Mouse (Mus musculus): Measurements from ENCODE around the gene Arhgap27. TPM values are rescaled to one million over a fixed set of nuclear protein-coding genes. Genes with fewer than 3 reads are reported as not detected.
A peak's percentile ranks its signal among the peaks of the same experiment; 100 is the strongest.

Gene Arhgap27
- polyA plus RNA-seq, 1 experiment from 2014 or later: 15.6 TPM

- Histone ChIP-seq H3K27ac (ENCODE audit: low read depth, low read length) (no peak overlapping the region), H3K36me3 (ENCODE audit: control insufficient read depth, insufficient read depth, low read length) (peaks cover 36% of the 10 kb centered on the region; the same call in 1 of the 2 replicates), H3K4me3 (ENCODE audit: low read length) (no peak overlapping the region), H3K9me3 (ENCODE audit: control insufficient read depth, low read length) (no peaks in the 10 kb centered on the region), H3K9ac (ENCODE audit: low read depth, low read length) (no peak overlapping the region), H3K4me2 (replicated peaks; ENCODE audit: low read depth, low read length) (no peak overlapping the region), H3K27me3 (ENCODE audit: control insufficient read depth, insufficient read depth, low read length) (no peaks in the 10 kb centered on the region), H3K4me1 (ENCODE audit: control insufficient read depth, insufficient read depth, low read length) (no peaks in the 10 kb centered on the region)
- WGBS: 94% methylated on average over 9 of the region's 9 CpGs
- no peak for ATAC-seq (ENCODE audit: low FRiP score, low TSS enrichment)
Measured at GRCm38 (mm10) chr11:103373922-103374321, 10.4 kb upstream of the Arhgap27 start.

DNA sequence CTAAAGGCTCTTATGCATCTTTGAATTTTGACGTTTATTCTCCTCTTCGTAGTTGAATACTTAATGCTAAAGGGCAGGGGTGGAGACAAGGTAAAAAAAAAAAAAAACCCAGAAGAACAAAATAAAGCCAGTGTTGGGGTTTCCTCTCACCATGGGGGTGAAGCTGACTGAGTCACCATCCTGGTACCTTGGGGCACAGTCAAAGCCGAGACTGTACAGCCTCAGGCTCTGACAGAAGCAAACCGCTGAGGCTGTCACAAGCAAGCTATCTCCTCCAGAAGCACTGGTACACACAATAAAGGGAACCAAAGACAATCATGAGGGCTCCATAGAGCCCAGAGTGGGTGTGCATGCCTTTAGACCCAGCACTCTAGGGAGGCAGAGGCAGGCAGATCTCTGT is 9.1 kb upstream of the Arhgap27 start:
- WGBS: 88% methylated on average over 4 of the region's 4 CpGs
- no peak overlapping the region for H3K4me3 ChIP-seq (ENCODE audit: low read length)
- no peak overlapping the region for H3K4me2 ChIP-seq (replicated peaks; ENCODE audit: low read depth, low read length)
- 0 out of 2 replicates have a peak overlapping the region, but pooled peaks have one; percentile 53 for H3K27ac ChIP-seq (ENCODE audit: low read depth, low read length)
- no peaks in the 10 kb centered on the region for H3K4me1 ChIP-seq (ENCODE audit: control insufficient read depth, insufficient read depth, low read length)
- peaks cover 40% of the 10 kb centered on the region; the same call in 1 of the 2 replicates for H3K36me3 ChIP-seq (ENCODE audit: control insufficient read depth, insufficient read depth, low read length)
- ATAC-seq (ENCODE audit: low FRiP score, low TSS enrichment): no peak
- H3K9ac ChIP-seq (ENCODE audit: low read depth, low read length): no peak overlapping the region
- no peaks in the 10 kb centered on the region for H3K9me3 ChIP-seq (ENCODE audit: control insufficient read depth, low read length)
- H3K27me3 ChIP-seq (ENCODE audit: control insufficient read depth, insufficient read depth, low read length): no peaks in the 10 kb centered on the region

- H3K4me1 ChIP-seq (ENCODE audit: control insufficient read depth, insufficient read depth, low read length): no peaks in the 10 kb centered on the region
- no peak overlapping the region for H3K4me3 ChIP-seq (ENCODE audit: low read length)
- 73% methylated on average over 3 of the region's 3 CpGs for WGBS
- H3K27ac ChIP-seq (ENCODE audit: low read depth, low read length): 0 out of 2 replicates have a peak overlapping the region, but pooled peaks have one; percentile 53
- peaks cover 42% of the 10 kb centered on the region; the same call in 1 of the 2 replicates for H3K36me3 ChIP-seq (ENCODE audit: control insufficient read depth, insufficient read depth, low read length)
- H3K9me3 ChIP-seq (ENCODE audit: control insufficient read depth, low read length): no peaks in the 10 kb centered on the region
- no peaks in the 10 kb centered on the region for H3K27me3 ChIP-seq (ENCODE audit: control insufficient read depth, insufficient read depth, low read length)
- no peak overlapping the region for H3K4me2 ChIP-seq (replicated peaks; ENCODE audit: low read depth, low read length)
- no peak for ATAC-seq (ENCODE audit: low FRiP score, low TSS enrichment)
- no peak overlapping the region for H3K9ac ChIP-seq (ENCODE audit: low read depth, low read length)
Measured at GRCm38 (mm10) chr11:103372068-103372467, 8.6 kb upstream of the Arhgap27 start.

GRCm38 (mm10) chr11:103371222-103371539 is 7.7 kb upstream of the Arhgap27 start:
- Histone ChIP-seq H3K4me3 (ENCODE audit: low read length) (no peak overlapping the region), H3K4me2 (replicated peaks; ENCODE audit: low read depth, low read length) (no peak overlapping the region), H3K27ac (ENCODE audit: low read depth, low read length) (no peak overlapping the region), H3K9me3 (ENCODE audit: control insufficient read depth, low read length) (no peaks in the 10 kb centered on the region), H3K27me3 (ENCODE audit: control insufficient read depth, insufficient read depth, low read length) (no peaks in the 10 kb centered on the region), H3K4me1 (ENCODE audit: control insufficient read depth, insufficient read depth, low read length) (no peaks in the 10 kb centered on the region), H3K36me3 (ENCODE audit: control insufficient read depth, insufficient read depth, low read length) (peaks cover 35% of the 10 kb centered on the region; the same call in 1 of the 2 replicates), H3K9ac (ENCODE audit: low read depth, low read length) (no peak overlapping the region)
- 79% methylated on average over 3 of the region's 3 CpGs for WGBS
- no peak for ATAC-seq (ENCODE audit: low FRiP score, low TSS enrichment)

- Histone ChIP-seq H3K4me1 (ENCODE audit: control insufficient read depth, insufficient read depth, low read length) (no peaks in the 10 kb centered on the region), H3K9me3 (ENCODE audit: control insufficient read depth, low read length) (no peaks in the 10 kb centered on the region), H3K27me3 (ENCODE audit: control insufficient read depth, insufficient read depth, low read length) (no peaks in the 10 kb centered on the region), H3K9ac (ENCODE audit: low read depth, low read length) (no peak overlapping the region), H3K4me3 (ENCODE audit: low read length) (no peak overlapping the region), H3K27ac (ENCODE audit: low read depth, low read length) (no peak overlapping the region), H3K4me2 (replicated peaks; ENCODE audit: low read depth, low read length) (no peak overlapping the region), H3K36me3 (ENCODE audit: control insufficient read depth, insufficient read depth, low read length) (peaks cover 33% of the 10 kb centered on the region; the same call in 1 of the 2 replicates)
- ATAC-seq (ENCODE audit: low FRiP score, low TSS enrichment): no peak
- WGBS: 85% methylated on average over 9 of the region's 9 CpGs
Measured at GRCm38 (mm10) chr11:103370397-103371221, 7.1 kb upstream of the Arhgap27 start.

DNA sequence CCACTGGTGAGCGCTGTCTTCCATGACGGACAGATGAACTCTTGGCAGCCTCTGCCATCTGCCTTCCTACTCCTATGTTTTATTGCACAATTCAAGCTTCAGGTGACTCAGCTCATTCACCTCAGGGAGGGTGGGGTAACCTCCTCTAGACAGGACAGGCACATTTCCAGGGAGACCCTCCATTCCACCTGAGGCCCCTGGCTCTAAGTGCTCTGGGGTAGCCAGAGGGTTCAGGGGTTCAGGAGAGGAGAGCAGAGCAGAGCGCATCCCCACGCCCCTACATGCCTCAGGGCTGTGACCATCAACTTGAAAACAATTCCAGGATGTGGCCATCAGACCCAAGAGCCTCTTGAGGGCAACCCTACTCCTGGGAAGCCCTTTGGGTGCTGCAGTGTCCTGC is 2.0 kb upstream of the Arhgap27 start:
- H3K4me1 ChIP-seq (ENCODE audit: control insufficient read depth, insufficient read depth, low read length): peaks cover 13% of the 10 kb centered on the region
- H3K9me3 ChIP-seq (ENCODE audit: control insufficient read depth, low read length): no peaks in the 10 kb centered on the region
- H3K36me3 ChIP-seq (ENCODE audit: control insufficient read depth, insufficient read depth, low read length): peaks cover 15% of the 10 kb centered on the region; the same call in 1 of the 2 replicates
- no peak overlapping the region for H3K4me3 ChIP-seq (ENCODE audit: low read length)
- peaks cover 18% of the 10 kb centered on the region; the same call in 1 of the 2 replicates for H3K27me3 ChIP-seq (ENCODE audit: control insufficient read depth, insufficient read depth, low read length)
- no peak overlapping the region for H3K27ac ChIP-seq (ENCODE audit: low read depth, low read length)
- no peak overlapping the region for H3K9ac ChIP-seq (ENCODE audit: low read depth, low read length)
- no peak overlapping the region for H3K4me2 ChIP-seq (replicated peaks; ENCODE audit: low read depth, low read length)
- no peak for ATAC-seq (ENCODE audit: low FRiP score, low TSS enrichment)
- 89% methylated on average over 4 of the region's 4 CpGs for WGBS

DNA sequence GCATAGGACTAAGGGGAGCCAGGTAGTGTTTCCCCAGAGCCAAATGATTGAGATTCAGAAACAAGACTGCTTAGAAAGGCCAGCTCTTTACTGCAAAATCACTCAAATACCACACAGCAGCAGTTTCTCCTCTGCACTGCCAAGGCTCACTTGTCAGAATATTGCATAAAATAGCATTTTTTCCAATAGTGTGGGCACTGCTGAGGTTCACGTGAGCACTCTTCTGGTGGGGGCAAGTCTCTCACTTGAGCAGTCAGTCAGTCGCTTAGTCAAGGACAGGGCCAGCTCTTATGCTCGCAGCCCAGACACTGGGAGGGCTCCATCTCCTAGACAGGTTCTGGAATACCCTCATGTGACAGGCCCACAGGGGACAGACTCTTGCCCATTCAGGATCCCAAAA is 1.5 kb upstream of the Arhgap27 start:
- Histone ChIP-seq H3K9ac (ENCODE audit: low read depth, low read length) (no peak overlapping the region), H3K36me3 (ENCODE audit: control insufficient read depth, insufficient read depth, low read length) (peaks cover 13% of the 10 kb centered on the region; the same call in 1 of the 2 replicates), H3K27ac (ENCODE audit: low read depth, low read length) (no peak overlapping the region), H3K4me2 (replicated peaks; ENCODE audit: low read depth, low read length) (no peak overlapping the region), H3K4me1 (ENCODE audit: control insufficient read depth, insufficient read depth, low read length) (peaks cover 13% of the 10 kb centered on the region), H3K4me3 (ENCODE audit: low read length) (no peak overlapping the region), H3K27me3 (ENCODE audit: control insufficient read depth, insufficient read depth, low read length) (peaks cover 18% of the 10 kb centered on the region; the same call in 1 of the 2 replicates), H3K9me3 (ENCODE audit: control insufficient read depth, low read length) (no peaks in the 10 kb centered on the region)
- 95% methylated on average over 3 of the region's 3 CpGs for WGBS
- ATAC-seq (ENCODE audit: low FRiP score, low TSS enrichment): no peak

DNA sequence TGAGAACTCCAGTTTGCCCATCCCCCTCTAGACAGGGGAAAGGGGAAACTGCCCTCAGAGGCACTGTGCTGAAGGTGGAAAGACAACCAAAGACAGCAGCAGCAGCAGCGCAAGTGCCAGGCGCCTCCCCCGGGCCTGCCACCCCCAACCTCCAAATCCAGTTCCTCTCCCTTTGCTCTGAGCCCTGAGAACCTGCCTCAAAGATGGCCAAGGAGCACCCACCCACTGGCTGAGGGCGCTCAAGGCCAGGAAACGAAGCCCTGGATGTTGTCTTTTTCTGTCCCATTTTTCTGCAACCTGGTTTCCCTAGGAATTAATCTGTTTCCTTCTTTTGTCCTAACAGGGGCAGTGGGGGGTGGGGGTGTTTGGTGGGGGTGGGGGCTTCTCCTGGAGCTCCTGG is 843 bp upstream of the Arhgap27 start:
- H3K36me3 ChIP-seq (ENCODE audit: control insufficient read depth, insufficient read depth, low read length): peaks cover 13% of the 10 kb centered on the region; the same call in 1 of the 2 replicates
- H3K4me1 ChIP-seq (ENCODE audit: control insufficient read depth, insufficient read depth, low read length): peaks cover 13% of the 10 kb centered on the region
- H3K27ac ChIP-seq (ENCODE audit: low read depth, low read length): peak overlapping the region; percentile 14; the same call in 1 of the 2 replicates
- no peaks in the 10 kb centered on the region for H3K9me3 ChIP-seq (ENCODE audit: control insufficient read depth, low read length)
- 41% methylated on average over 5 of the region's 5 CpGs for WGBS
- H3K4me2 ChIP-seq (replicated peaks; ENCODE audit: low read depth, low read length): no peak overlapping the region; the same call in 1 of the 2 replicates
- H3K4me3 ChIP-seq (ENCODE audit: low read length): no peak overlapping the region; the same call in 1 of the 2 replicates
- no peak overlapping the region for H3K9ac ChIP-seq (ENCODE audit: low read depth, low read length)
- H3K27me3 ChIP-seq (ENCODE audit: control insufficient read depth, insufficient read depth, low read length): peaks cover 18% of the 10 kb centered on the region; the same call in 1 of the 2 replicates
- ATAC-seq (ENCODE audit: low FRiP score, low TSS enrichment): no peak

Data from kidney, embryonic 14.5 days (tissue).